Mouse (Mus musculus) liver, embryonic 12.5 days (tissue): ENCODE data around the gene Rab3d. TPM values are rescaled to one million over a fixed set of nuclear protein-coding genes. Genes with fewer than 3 reads are reported as not detected.

Experiments used
- ATAC-seq: fragments of 200-750 bp; cut with Nextera tagmentation; 2 replicates; pipeline ENCODE4 v1.8.0; 2017; ENCODE audit warnings: moderate number of reproducible peaks, mild to moderate bottlenecking, moderate library complexity
- H3K27ac ChIP-seq: fragments of 300-500 bp; sonication (generic); 2 replicates; pipeline ENCODE4 v1.5.1; 2016; ENCODE audit warnings: mild to moderate bottlenecking
- H3K27me3 ChIP-seq: fragments of 300-500 bp; sonication (generic); replicated peaks from 2 replicates; pipeline ENCODE4 v1.6.1; 2016; ENCODE audit warnings: mild to moderate bottlenecking, moderate library complexity
- H3K36me3 ChIP-seq: fragments of 300-500 bp; sonication (generic); 2 replicates; pipeline ENCODE4 v1.6.1; 2016; ENCODE audit warnings: mild to moderate bottlenecking, moderate library complexity
- H3K4me1 ChIP-seq: fragments of 300-500 bp; sonication (generic); 2 replicates; pipeline ENCODE4 v1.6.1; 2016
- H3K4me2 ChIP-seq: fragments of 300-500 bp; sonication (generic); 2 replicates; pipeline ENCODE4 v1.6.1; 2016; ENCODE audit warnings: mild to moderate bottlenecking, moderate library complexity
- H3K4me3 ChIP-seq: fragments of 300-500 bp; sonication (generic); 2 replicates; pipeline ENCODE4 v1.5.1; 2016; ENCODE audit warnings: mild to moderate bottlenecking, moderate library complexity
- H3K9ac ChIP-seq: fragments of 300-500 bp; sonication (generic); 2 replicates; pipeline ENCODE4 v1.6.1; 2016; ENCODE audit warnings: mild to moderate bottlenecking, moderate library complexity
- H3K9me3 ChIP-seq: fragments of 300-500 bp; sonication (generic); replicated peaks from 2 replicates; pipeline ENCODE4 v1.6.1; 2016; ENCODE audit warnings: mild to moderate bottlenecking, moderate library complexity
- WGBS: fragments of 180-500 bp; shearing (Covaris S2); methylation state at CpG from one replicate; pipeline ENCODE4 v1.1.7; 2016; ENCODE audit not compliant: insufficient replicate concordance; 5-methylcytosine and 5-hydroxymethylcytosine counted together
- polyA plus RNA-seq: library from polyadenylated mRNA; unstranded; fragments of >200 nt; fragmentation: Nextera tagmentation; extraction: Ambion mirVana; gene quantifications from 2 replicates; pipeline ENCODE4 v1.2.1, GENCODE M21; 2016

The Rab3d gene
- polyA plus RNA-seq, result 6.5 TPM in 2 replicates

GRCm38 (mm10) chr9:21918035-21918592, at the start of gene Rab3d:
Gene Rab3d, minus strand, starts transcription at chr9:21918192.
- H3K27ac ChIP-seq, result peak within 1 kb of the TSS; percentile 54
- ATAC-seq, result peak; percentile 91

GRCm38 (mm10) chr9:21963417-21963816, 45.4 kb upstream of the Rab3d start, which contains the start of gene Epor:
Gene Epor, minus strand, starts transcription at chr9:21963506.
- Histone ChIP-seq H3K27me3 (peaks cover 9% of the 10 kb centered on the region; the same call in 1 of the 2 replicates), H3K27ac (peak within 1 kb of the TSS; percentile 97), H3K4me1 (peaks cover 52% of the 10 kb centered on the region), H3K36me3 (peaks cover 37% of the 10 kb centered on the region), H3K4me3 (peak within 1 kb of the TSS; percentile 98), H3K4me2 (peak within 1 kb of the TSS; percentile 79), H3K9ac (peak within 1 kb of the TSS; percentile 93), H3K9me3 (no peaks in the 10 kb centered on the region)
- WGBS, result 3% methylated on average over 8 of the region's 8 CpGs
- ATAC-seq, result peak; percentile 75

More at GRCm38 (mm10) chr9:21918035-21918592, at the start of gene Rab3d:
- peaks cover 2% of the 10 kb centered on the region; the same call in 1 of the 2 replicates for H3K36me3 ChIP-seq
- H3K9ac ChIP-seq, result peak within 1 kb of the TSS; percentile 78
- H3K27me3 ChIP-seq, result peaks cover 22% of the 10 kb centered on the region
- H3K4me3 ChIP-seq, result peak within 1 kb of the TSS; percentile 73
- no peaks in the 10 kb centered on the region for H3K9me3 ChIP-seq
- 2% methylated on average over 36 of the region's 36 CpGs for WGBS
- H3K4me1 ChIP-seq, result peaks cover 23% of the 10 kb centered on the region
- peak within 1 kb of the TSS; percentile 100 for H3K4me2 ChIP-seq

- Histone ChIP-seq H3K27me3 (peaks cover 9% of the 10 kb centered on the region; the same call in 1 of the 2 replicates), H3K4me1 (peaks cover 54% of the 10 kb centered on the region), H3K36me3 (peaks cover 46% of the 10 kb centered on the region), H3K9me3 (no peaks in the 10 kb centered on the region), H3K27ac (peak overlapping the region; percentile 97), H3K4me2 (peak overlapping the region; percentile 79), H3K9ac (peak overlapping the region; percentile 93), H3K4me3 (peak overlapping the region; percentile 98)
- WGBS, result 0% methylated on average over 34 of the region's 34 CpGs
- ATAC-seq, result peak; percentile 92
Observed at GRCm38 (mm10) chr9:21962416-21963059, 44.5 kb upstream of the Rab3d start.

- ATAC-seq, result peak; percentile 9
- Histone ChIP-seq H3K9ac (peak overlapping the region; percentile 93), H3K4me2 (peak overlapping the region; percentile 79), H3K9me3 (no peaks in the 10 kb centered on the region), H3K4me3 (peak overlapping the region; percentile 98), H3K27me3 (peaks cover 9% of the 10 kb centered on the region; the same call in 1 of the 2 replicates), H3K27ac (peak overlapping the region; percentile 97), H3K4me1 (peaks cover 59% of the 10 kb centered on the region), H3K36me3 (peaks cover 51% of the 10 kb centered on the region)
- under 1% methylated on average over 15 of the region's 15 CpGs for WGBS
Observed at GRCm38 (mm10) chr9:21962010-21962409, 44.0 kb upstream of the Rab3d start.

- H3K4me1 ChIP-seq, result peaks cover 64% of the 10 kb centered on the region
- no peaks in the 10 kb centered on the region for H3K9me3 ChIP-seq
- H3K4me3 ChIP-seq, result peak overlapping the region; percentile 98
- 1% methylated on average over 35 of the region's 35 CpGs for WGBS
- H3K4me2 ChIP-seq, result peak overlapping the region; percentile 79
- peak overlapping the region; percentile 97 for H3K27ac ChIP-seq
- no peak for ATAC-seq
- H3K9ac ChIP-seq, result peak overlapping the region; percentile 93
- peaks cover 55% of the 10 kb centered on the region for H3K36me3 ChIP-seq
- H3K27me3 ChIP-seq, result peaks cover 9% of the 10 kb centered on the region; the same call in 1 of the 2 replicates
Observed at GRCm38 (mm10) chr9:21961366-21961980, 43.5 kb upstream of the Rab3d start.

- no peak for ATAC-seq
- H3K9me3 ChIP-seq, result no peaks in the 10 kb centered on the region
- peaks cover 67% of the 10 kb centered on the region for H3K4me1 ChIP-seq
- peaks cover 55% of the 10 kb centered on the region for H3K36me3 ChIP-seq
- peak overlapping the region; percentile 98 for H3K4me3 ChIP-seq
- H3K27ac ChIP-seq, result peak overlapping the region; percentile 97
- peak overlapping the region; percentile 93 for H3K9ac ChIP-seq
- 47% methylated on average over 26 of the region's 26 CpGs for WGBS
- peak overlapping the region; percentile 79 for H3K4me2 ChIP-seq
- H3K27me3 ChIP-seq, result peaks cover 9% of the 10 kb centered on the region; the same call in 1 of the 2 replicates
Observed at GRCm38 (mm10) chr9:21960558-21961208, 42.7 kb upstream of the Rab3d start.

- Histone ChIP-seq H3K9ac (peak overlapping the region; percentile 93), H3K9me3 (no peaks in the 10 kb centered on the region), H3K4me2 (peak overlapping the region; percentile 79), H3K4me1 (peaks cover 67% of the 10 kb centered on the region), H3K27ac (peak overlapping the region; percentile 97), H3K36me3 (peaks cover 55% of the 10 kb centered on the region), H3K4me3 (peak overlapping the region; percentile 98), H3K27me3 (peaks cover 9% of the 10 kb centered on the region; the same call in 1 of the 2 replicates)
- no peak for ATAC-seq
- WGBS, result 73% methylated on average over 9 of the region's 9 CpGs
Observed at GRCm38 (mm10) chr9:21960135-21960534, 42.1 kb upstream of the Rab3d start.

- ATAC-seq, result no peak
- Histone ChIP-seq H3K4me1 (peaks cover 68% of the 10 kb centered on the region), H3K27ac (peak overlapping the region; percentile 97), H3K4me3 (peak overlapping the region; percentile 98), H3K27me3 (peaks cover 9% of the 10 kb centered on the region; the same call in 1 of the 2 replicates), H3K9ac (peak overlapping the region; percentile 93), H3K36me3 (peaks cover 55% of the 10 kb centered on the region), H3K4me2 (peak overlapping the region; percentile 79), H3K9me3 (no peaks in the 10 kb centered on the region)
- 95% methylated on average over 7 of the region's 7 CpGs for WGBS
Observed at GRCm38 (mm10) chr9:21959244-21959643, 41.3 kb upstream of the Rab3d start.

- H3K36me3 ChIP-seq, result peaks cover 55% of the 10 kb centered on the region
- H3K27me3 ChIP-seq, result peaks cover 9% of the 10 kb centered on the region; the same call in 1 of the 2 replicates
- H3K4me2 ChIP-seq, result peak overlapping the region; percentile 79
- no peak for ATAC-seq
- peak overlapping the region; percentile 93 for H3K9ac ChIP-seq
- 77% methylated on average over 5 of the region's 5 CpGs for WGBS
- H3K4me1 ChIP-seq, result peaks cover 60% of the 10 kb centered on the region
- H3K4me3 ChIP-seq, result peak overlapping the region; percentile 98
- peak overlapping the region; percentile 97 for H3K27ac ChIP-seq
- H3K9me3 ChIP-seq, result no peaks in the 10 kb centered on the region
Observed at GRCm38 (mm10) chr9:21958372-21958771, 40.4 kb upstream of the Rab3d start.

- peak; percentile 94 for ATAC-seq
- WGBS, result under 1% methylated on average over 54 of the region's 54 CpGs
- peaks cover 50% of the 10 kb centered on the region for H3K4me1 ChIP-seq
Observed at GRCm38 (mm10) chr9:21955570-21956281, 37.7 kb upstream of the Rab3d start, which contains the start of gene Swsap1. Gene Swsap1, plus strand, starts transcription at chr9:21955755.

GRCm38 (mm10) chr9:21955225-21955569, 37.2 kb upstream of the Rab3d start:
- Histone ChIP-seq H3K4me3 (peak overlapping the region; percentile 74), H3K27me3 (no peaks in the 10 kb centered on the region; the same call in 1 of the 2 replicates), H3K27ac (peak overlapping the region; percentile 97), H3K36me3 (peaks cover 36% of the 10 kb centered on the region), H3K4me1 (peaks cover 45% of the 10 kb centered on the region), H3K9me3 (no peaks in the 10 kb centered on the region), H3K9ac (peak overlapping the region; percentile 80), H3K4me2 (peak overlapping the region; percentile 70)
- under 1% methylated on average over 18 of the region's 18 CpGs for WGBS
- peak; percentile 69 for ATAC-seq

More at GRCm38 (mm10) chr9:21955570-21956281, 37.7 kb upstream of the Rab3d start, which contains the start of gene Swsap1:
- Histone ChIP-seq H3K9ac (peak within 1 kb of the TSS; percentile 80), H3K36me3 (peaks cover 41% of the 10 kb centered on the region), H3K9me3 (no peaks in the 10 kb centered on the region), H3K27me3 (no peaks in the 10 kb centered on the region; the same call in 1 of the 2 replicates), H3K4me2 (peak within 1 kb of the TSS; percentile 70), H3K27ac (peak within 1 kb of the TSS; percentile 97), H3K4me3 (peak within 1 kb of the TSS; percentile 74)
